Mouse (Mus musculus): Measurements from ENCODE around the gene Pth2.
A peak's percentile ranks its signal among the peaks of the same experiment; 100 is the strongest.

Gene Pth2

GRCm38 (mm10) chr7:45153586-45153985 lies 27.2 kb upstream of the Pth2 start:
- DNase-seq (ENCODE audit: low spot score): no peak

DNA sequence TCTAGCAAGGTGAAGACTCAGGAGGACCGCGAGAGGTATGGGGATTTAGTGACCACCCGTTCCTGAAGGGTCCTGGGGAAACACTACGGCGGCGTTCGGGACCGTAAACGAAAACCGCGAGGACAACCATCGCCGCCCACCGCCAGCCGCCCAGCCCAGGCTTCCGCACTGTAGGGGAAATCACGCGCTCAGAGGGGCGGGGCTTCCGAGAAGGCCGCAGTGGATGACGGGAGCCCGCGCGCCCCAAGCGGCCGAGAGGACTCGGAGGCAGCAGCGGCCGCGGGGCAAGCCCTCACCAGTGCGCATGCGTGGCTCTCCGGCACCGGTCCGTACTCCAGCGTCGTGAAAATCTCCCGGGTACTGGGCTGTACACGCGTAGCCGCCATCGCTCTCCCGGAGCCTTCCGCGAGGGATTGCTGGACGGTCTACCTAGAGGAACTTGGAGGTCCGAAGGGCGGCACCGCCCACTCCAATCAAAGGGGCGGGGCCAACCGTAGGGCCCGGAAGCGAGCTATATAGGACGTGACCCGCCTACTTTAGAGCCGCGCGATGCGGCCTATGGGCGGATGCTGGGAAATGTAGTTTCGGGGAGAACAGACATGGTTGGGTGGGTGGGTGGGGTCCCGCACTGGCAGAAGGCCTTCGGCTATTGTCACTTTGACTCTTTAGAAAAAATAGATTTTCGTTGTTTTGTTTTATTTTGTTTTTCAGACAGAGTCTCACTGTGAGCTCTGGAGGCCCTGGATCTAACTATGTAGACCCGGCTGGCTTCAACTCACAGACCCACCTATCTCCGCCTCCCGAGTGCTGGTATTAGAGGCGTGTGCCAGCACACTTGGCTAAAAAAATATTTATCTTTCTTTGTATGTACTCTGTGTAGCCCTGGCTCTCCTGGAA lies 26.5 kb upstream of the Pth2 start, which contains the start of the genes Pih1d1 and Aldh16a1:
TSS of gene Pih1d1 (plus strand) at position 208 of the 897 bp plus-strand sequence.
TSS of gene Aldh16a1 (minus strand) at position 489 of the 897 bp plus-strand sequence.
- peak; percentile 92 for DNase-seq (ENCODE audit: low spot score)

- DNase-seq (ENCODE audit: low spot score): no peak
Measured at GRCm38 (mm10) chr7:45154993-45155514, 25.7 kb upstream of the Pth2 start.

DNA sequence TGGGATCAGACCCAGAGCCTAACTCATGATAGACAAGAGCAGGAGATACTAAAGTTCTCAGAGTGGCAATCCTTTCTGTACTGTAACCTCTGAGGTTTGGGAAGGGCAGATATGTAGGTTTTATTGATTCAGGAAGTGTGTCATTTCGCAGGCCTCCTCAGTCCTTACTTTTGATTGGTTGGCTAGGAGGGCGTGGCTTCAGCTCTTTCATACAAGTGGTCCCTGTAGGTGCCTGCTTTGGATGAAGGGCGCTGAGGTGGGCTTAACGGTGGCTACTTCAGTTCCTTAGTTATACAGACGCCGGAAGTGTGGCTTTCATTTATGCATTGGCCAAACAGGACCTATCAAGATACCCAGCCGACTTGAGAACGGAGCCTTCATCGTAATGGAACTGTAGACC lies 25.2 kb upstream of the Pth2 start:
- no peak for DNase-seq (ENCODE audit: low spot score)

GRCm38 (mm10) chr7:45156206-45156605 lies 24.6 kb upstream of the Pth2 start:
- DNase-seq (ENCODE audit: low spot score): no peak

GRCm38 (mm10) chr7:45157459-45157858 lies 23.3 kb upstream of the Pth2 start:
- DNase-seq (ENCODE audit: low spot score): no peak

GRCm38 (mm10) chr7:45158991-45159390 lies 21.8 kb upstream of the Pth2 start:
- DNase-seq (ENCODE audit: low spot score): no peak

GRCm38 (mm10) chr7:45160316-45160800 lies 20.4 kb upstream of the Pth2 start:
- DNase-seq (ENCODE audit: low spot score): no peak

DNA sequence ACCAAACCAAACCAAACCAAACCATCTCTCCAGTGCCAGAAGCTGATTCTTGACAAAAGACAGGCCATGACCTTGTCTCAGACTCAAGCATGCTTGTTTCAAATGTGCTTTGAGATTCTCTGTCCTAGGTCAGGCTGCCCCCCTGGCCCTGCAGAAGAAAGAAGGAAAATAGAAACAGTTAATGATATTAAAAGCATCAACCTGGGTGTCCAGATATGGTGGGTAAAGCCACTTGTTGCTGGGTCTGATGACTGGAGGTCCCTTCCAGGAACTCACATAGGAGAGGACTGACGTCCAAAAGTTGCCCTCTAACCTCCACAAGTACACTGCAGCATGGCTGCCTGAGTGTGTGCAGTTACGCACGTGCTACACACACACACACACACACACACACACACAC lies 19.9 kb upstream of the Pth2 start:
- DNase-seq (ENCODE audit: low spot score): no peak

DNA sequence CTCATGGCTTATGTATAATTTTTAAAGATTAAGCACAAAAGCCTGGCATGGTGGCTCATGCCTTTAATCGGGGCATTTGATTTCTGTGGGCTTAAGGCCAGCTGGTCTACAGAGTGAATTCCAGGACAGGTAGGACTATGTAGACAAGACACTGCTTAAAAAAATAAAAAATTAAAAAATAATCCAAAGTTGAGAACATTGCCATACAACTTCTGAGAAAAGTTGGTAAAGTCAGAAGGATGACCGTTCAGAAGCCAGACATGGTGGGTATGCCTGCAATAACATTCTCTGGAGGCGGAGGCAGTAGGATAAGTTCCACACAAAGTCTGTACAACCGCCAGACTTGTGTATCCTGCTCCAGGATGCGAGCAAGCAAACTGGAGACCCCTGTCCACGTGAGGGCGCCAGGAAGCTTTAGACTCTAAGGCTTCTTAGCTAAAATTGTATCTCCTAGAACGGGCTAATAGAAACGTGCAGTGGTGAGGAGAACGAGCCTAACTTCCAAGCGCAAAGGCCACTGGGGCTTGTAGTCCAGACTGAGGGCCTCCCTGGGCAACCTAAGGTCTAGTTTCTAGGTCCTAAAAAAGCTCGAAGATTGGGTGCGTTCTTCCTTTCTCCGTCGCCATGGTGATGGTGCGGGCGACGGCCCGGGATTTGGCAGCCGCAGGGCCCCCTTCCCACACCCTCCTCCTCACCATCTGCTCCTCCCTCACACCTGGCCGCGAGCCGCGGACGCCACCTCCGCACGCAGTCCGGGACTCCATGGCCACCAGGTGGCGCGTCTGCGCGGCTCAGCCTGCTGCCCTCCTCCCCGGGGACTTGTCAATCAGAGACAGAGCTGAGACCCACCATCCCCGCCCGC lies 19.0 kb upstream of the Pth2 start:
- peak; percentile 86 for DNase-seq (ENCODE audit: low spot score)

DNA sequence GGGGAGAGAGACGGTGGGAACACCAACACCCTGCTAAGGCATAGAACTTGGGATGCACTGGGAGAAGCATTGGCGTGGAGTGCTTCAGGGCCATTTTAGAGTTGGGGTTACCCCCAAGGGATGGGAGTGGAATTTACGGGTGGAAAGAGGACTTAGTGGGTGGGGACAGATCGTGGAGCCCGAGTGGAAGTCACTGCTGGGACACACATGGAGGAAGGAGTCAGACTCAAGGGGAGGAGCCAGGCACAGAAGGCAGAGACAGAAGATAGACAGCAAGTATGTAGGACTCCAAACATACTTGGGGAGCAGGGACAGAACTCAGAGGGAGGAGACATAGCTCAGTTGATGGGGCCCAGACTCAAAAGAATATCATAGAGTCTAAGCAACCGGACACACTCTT lies 18.2 kb upstream of the Pth2 start:
- DNase-seq (ENCODE audit: low spot score): no peak

GRCm38 (mm10) chr7:45162996-45163615 lies 17.7 kb upstream of the Pth2 start:
- DNase-seq (ENCODE audit: low spot score): no peak

GRCm38 (mm10) chr7:45163735-45164490 lies 16.9 kb upstream of the Pth2 start, which contains the start of gene Slc17a7:
Gene Slc17a7, plus strand, starts transcription at chr7:45163949.
- no peak for DNase-seq (ENCODE audit: low spot score)

- no peak for DNase-seq (ENCODE audit: low spot score)
Measured at GRCm38 (mm10) chr7:45164833-45165232, 16.0 kb upstream of the Pth2 start.

- no peak for DNase-seq (ENCODE audit: low spot score)
Measured at GRCm38 (mm10) chr7:45165701-45166100, 15.1 kb upstream of the Pth2 start.

GRCm38 (mm10) chr7:45166950-45167401 lies 13.8 kb upstream of the Pth2 start:
- no peak for DNase-seq (ENCODE audit: low spot score)

DNA sequence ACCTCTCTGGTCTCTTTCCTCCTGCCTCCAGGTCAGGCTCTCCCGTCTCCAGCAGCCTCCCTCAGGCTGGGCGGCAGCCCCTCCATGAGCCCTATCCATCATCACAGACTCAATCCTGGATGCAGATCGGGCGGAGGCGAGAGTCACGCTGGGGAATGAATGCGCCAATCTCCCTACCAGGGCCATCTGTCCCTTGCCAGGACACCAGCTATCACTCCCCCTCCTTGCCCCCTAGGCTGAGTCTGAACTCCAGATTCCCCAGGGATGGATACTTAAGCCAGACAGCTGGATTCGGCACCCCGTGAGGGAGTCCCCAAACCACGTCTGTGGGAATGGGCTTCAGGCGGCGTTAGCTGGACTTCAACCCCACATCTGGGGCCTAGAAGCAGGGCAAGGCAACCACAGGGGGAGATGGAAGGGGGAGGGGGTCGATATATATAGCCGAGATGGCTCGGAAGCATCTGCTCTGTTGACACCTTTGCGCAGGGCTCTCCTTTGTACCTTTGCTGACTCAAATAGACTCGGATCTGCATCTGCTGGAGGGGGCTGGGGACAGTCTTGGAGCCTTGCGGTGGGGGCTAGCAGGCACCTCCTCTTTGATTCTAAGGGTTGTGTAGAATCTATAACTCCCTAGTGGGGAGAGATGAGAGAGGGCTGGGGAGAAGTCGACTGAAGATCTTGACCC lies 12.9 kb upstream of the Pth2 start:
- no peak for DNase-seq (ENCODE audit: low spot score)

- DNase-seq (ENCODE audit: low spot score): no peak
Measured at GRCm38 (mm10) chr7:45168656-45169055, 12.1 kb upstream of the Pth2 start.

DNA sequence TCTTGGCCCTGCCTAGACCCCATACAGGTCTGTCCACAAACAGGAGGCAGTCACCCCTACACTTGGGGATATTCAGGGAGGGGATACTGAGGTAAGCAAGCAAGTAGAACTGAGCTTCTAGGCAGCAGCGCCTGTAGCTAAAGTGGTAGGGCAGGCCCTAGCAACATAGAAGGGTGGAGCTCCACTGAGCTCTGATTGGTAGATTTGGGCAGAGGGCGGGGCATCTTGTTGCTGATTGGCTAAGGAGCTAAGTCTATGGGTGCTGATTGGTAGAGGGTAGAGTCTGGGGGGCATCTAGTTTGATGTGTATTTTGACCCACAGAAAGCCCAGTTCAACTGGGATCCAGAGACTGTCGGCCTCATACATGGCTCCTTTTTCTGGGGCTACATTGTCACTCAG lies 11.3 kb upstream of the Pth2 start:
- no peak for DNase-seq (ENCODE audit: low spot score)

DNA sequence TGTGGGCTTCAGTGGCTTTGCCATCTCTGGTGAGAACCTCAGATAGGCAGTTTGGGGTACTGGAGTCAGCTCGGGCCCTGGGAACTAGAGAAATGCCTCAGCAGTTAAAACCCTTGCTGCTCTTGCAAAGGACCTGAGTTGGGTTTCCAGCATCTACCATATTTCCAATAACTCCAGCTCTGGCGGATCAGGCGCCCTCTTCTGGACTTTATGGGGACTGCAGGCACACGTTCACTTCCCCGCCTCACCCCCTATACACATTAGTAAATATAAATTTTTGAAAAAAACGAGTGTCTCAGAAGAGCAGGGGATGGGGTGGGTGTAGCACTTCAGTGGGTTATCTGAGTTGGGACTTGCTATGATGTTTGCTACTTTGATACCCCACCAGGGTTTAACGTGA lies 7.8 kb upstream of the Pth2 start:
- DNase-seq (ENCODE audit: low spot score): no peak

All from ovary, adult 18-20 months (tissue).